Mouse (Mus musculus) brain, embryonic 14.5 days (tissue): ENCODE measurements around the gene Slc44a2.

Experiments used
- CTCF ChIP-seq: fragments of 200-500 bp; IDR thresholded peaks from 2 replicates; pipeline ENCODE4 v1.5.1; 2012; ENCODE audit warnings: inconsistent platforms, mild to moderate bottlenecking, moderate library complexity, borderline replicate concordance; ENCODE audit not compliant: insufficient read depth, insufficient read length; ENCODE audit errors: extremely low read depth
- POLR2A ChIP-seq: fragments of 200-500 bp; IDR thresholded peaks from 2 replicates; pipeline ENCODE4 v1.6.1; 2012; ENCODE audit warnings: mild to moderate bottlenecking, inconsistent platforms, borderline replicate concordance; ENCODE audit not compliant: poor library complexity, insufficient read depth, insufficient read length, severe bottlenecking; ENCODE audit errors: extremely low read depth

DNA sequence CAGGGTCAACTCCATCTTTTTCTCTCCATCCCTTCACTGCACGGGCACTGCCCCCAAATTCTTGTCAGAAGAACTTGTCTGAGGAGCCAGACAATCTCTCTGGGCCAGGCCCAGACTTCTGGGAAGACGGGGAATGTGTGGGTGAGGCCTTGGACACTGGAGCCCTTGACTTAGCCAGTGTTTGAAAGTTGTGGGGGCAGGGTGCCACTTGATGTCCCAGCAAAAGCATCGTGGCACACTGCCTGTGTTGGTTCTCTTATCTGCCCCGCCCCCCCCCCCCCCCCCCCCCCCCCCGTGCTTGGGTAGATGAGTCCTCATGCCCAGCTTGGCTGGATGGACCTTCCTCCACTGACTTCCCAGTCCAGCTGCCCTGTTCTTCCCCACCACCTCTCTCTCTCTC, 8.5 kb downstream of the Slc44a2 start:
- no peak for TF ChIP-seq CTCF
- TF ChIP-seq POLR2A = no peak
